Mouse (Mus musculus) limb, embryonic 14.5 days (tissue): ENCODE measurements around the gene Tkt. TPM values are rescaled to one million over a fixed set of nuclear protein-coding genes. Genes with fewer than 3 reads are reported as not detected.

ENCODE experiments used
- ATAC-seq: fragments of 200-750 bp; cut with Nextera tagmentation; 2 replicates; pipeline ENCODE4 v1.8.0; 2017; ENCODE audit warnings: low read depth, moderate number of reproducible peaks, moderate TSS enrichment; ENCODE audit not compliant: low FRiP score
- DNase-seq: peaks from one replicate; pipeline ENCODE4 v3.0.0-alpha.2; 2015; ENCODE audit warnings: low spot score
- H3K27ac ChIP-seq: fragments of 300-500 bp; sonication (generic); replicated peaks from 2 replicates; pipeline ENCODE4 v1.5.1; 2014; ENCODE audit warnings: low read depth, mild to moderate bottlenecking, low read length, moderate library complexity, mixed read lengths
- H3K27me3 ChIP-seq: fragments of 300-500 bp; sonication (generic); 2 replicates; pipeline ENCODE4 v1.6.1; 2014; ENCODE audit warnings: low read length, mixed read lengths; ENCODE audit not compliant: control insufficient read depth, insufficient read depth
- H3K36me3 ChIP-seq: fragments of 300-500 bp; sonication (generic); 2 replicates; pipeline ENCODE4 v1.6.1; 2014; ENCODE audit warnings: mild to moderate bottlenecking, low read length, moderate library complexity, mixed read lengths; ENCODE audit not compliant: control insufficient read depth, insufficient read depth
- H3K4me1 ChIP-seq: fragments of 300-500 bp; sonication (generic); 2 replicates; pipeline ENCODE4 v1.6.1; 2014; ENCODE audit warnings: antibody characterized with exemption, low read length, mixed read lengths; ENCODE audit not compliant: control insufficient read depth, insufficient read depth
- H3K4me2 ChIP-seq: fragments of 300-500 bp; sonication (generic); replicated peaks from 2 replicates; pipeline ENCODE4 v1.6.1; 2014; ENCODE audit warnings: low read depth, mild to moderate bottlenecking, low read length, moderate library complexity; ENCODE audit not compliant: severe bottlenecking
- H3K4me3 ChIP-seq: fragments of 300-500 bp; sonication (generic); replicated peaks from 2 replicates; pipeline ENCODE4 v1.5.1; 2014; ENCODE audit warnings: low read length
- H3K9ac ChIP-seq: fragments of 300-500 bp; sonication (generic); 2 replicates; pipeline ENCODE4 v1.6.1; 2014; ENCODE audit warnings: mild to moderate bottlenecking, low read depth, low read length, moderate library complexity; ENCODE audit not compliant: severe bottlenecking
- H3K9me3 ChIP-seq: fragments of 300-500 bp; sonication (generic); 2 replicates; pipeline ENCODE4 v1.6.1; 2016; ENCODE audit warnings: low read length; ENCODE audit not compliant: control insufficient read depth
- POLR2A ChIP-seq: fragments of 200-500 bp; IDR thresholded peaks from 2 replicates; pipeline ENCODE4 v1.8.0; 2012; ENCODE audit warnings: inconsistent platforms, mild to moderate bottlenecking, moderate library complexity, borderline replicate concordance; ENCODE audit not compliant: insufficient read depth, insufficient read length; ENCODE audit errors: extremely low read depth
- WGBS: fragments of 180-500 bp; shearing (Covaris S2); extraction: QIAGEN DNeasy Blood & Tissue Kit; methylation state at CpG from one replicate; pipeline ENCODE4 v1.1.7; 2014; 5-methylcytosine and 5-hydroxymethylcytosine counted together
- polyA plus RNA-seq, 2 experiments: library from polyadenylated mRNA; depleted of rRNA in 1 of 2; stranded (reverse) in 1 of 2; unstranded in 1 of 2; fragments of >200 nt; fragmentation: Nextera tagmentation in 1 of 2; extraction: Ambion mirVana in 1 of 2; gene quantifications; 2 replicates each; pipeline versions ENCODE4 v1.2.1 to v1.2.3; 2012 to 2014

The Tkt gene
- polyA plus RNA-seq, 2 experiments = 107 to 195 TPM

DNA sequence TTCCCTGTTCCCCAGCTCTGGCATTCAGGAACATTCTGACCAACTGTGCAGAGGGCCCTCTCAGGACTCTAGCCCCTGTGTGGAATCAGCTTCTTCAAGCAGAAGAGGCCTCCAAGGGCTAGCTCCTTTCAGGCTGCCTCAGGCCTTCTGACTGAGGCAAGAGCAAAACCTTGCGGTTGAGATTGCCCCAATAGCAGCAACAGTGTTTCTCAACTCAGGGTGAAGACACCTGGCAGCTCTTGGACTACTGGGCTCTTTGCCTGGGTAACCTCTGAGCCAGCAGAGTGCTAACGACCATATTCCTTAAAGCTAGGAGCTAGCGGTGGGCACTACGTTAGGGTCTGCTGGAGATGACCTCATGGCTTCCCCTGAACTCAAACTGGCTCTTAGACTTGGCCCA, 5.0 kb downstream of the Tkt start:
- WGBS = 88% methylated on average over 4 of the region's 4 CpGs
- no peaks in the 10 kb centered on the region for H3K9me3 ChIP-seq
- no peak overlapping the region for H3K4me2 ChIP-seq
- no peak overlapping the region for H3K27ac ChIP-seq
- H3K27me3 ChIP-seq = no peaks in the 10 kb centered on the region
- H3K9ac ChIP-seq = no peak overlapping the region
- ATAC-seq = no peak
- H3K4me1 ChIP-seq = peaks cover 22% of the 10 kb centered on the region
- no peak overlapping the region for H3K4me3 ChIP-seq
- peaks cover 17% of the 10 kb centered on the region for H3K36me3 ChIP-seq
- no peak for TF ChIP-seq POLR2A
- DNase-seq = no peak

- Histone ChIP-seq H3K27me3 (no peaks in the 10 kb centered on the region), H3K4me1 (peaks cover under 1% of the 10 kb centered on the region; the same call in 1 of the 2 replicates), H3K27ac (no peak overlapping the region), H3K4me2 (no peak overlapping the region), H3K36me3 (peaks cover 46% of the 10 kb centered on the region), H3K9me3 (no peaks in the 10 kb centered on the region), H3K4me3 (no peak overlapping the region), H3K9ac (no peak overlapping the region)
- ATAC-seq (no peak), DNase-seq (no peak)
- 89% methylated on average over 2 of the region's 2 CpGs for WGBS
- no peak for TF ChIP-seq POLR2A
Observed at GRCm38 (mm10) chr14:30556651-30557050, 8.5 kb downstream of the Tkt start.

GRCm38 (mm10) chr14:30557730-30558129, 9.6 kb downstream of the Tkt start:
- Histone ChIP-seq H3K27me3 (no peaks in the 10 kb centered on the region), H3K4me1 (no peaks in the 10 kb centered on the region), H3K9me3 (no peaks in the 10 kb centered on the region), H3K9ac (no peak overlapping the region), H3K36me3 (peaks cover 51% of the 10 kb centered on the region), H3K27ac (no peak overlapping the region), H3K4me2 (no peak overlapping the region), H3K4me3 (no peak overlapping the region)
- no peak for DNase-seq
- WGBS = 78% methylated on average over 9 of the region's 9 CpGs
- no peak for ATAC-seq
- TF ChIP-seq POLR2A = no peak

GRCm38 (mm10) chr14:30559321-30559850, 11.2 kb downstream of the Tkt start:
- no peaks in the 10 kb centered on the region for H3K9me3 ChIP-seq
- H3K4me3 ChIP-seq = no peak overlapping the region
- DNase-seq = peak; percentile 47
- no peaks in the 10 kb centered on the region for H3K4me1 ChIP-seq
- WGBS = 74% methylated on average over 14 of the region's 17 CpGs
- peaks cover 61% of the 10 kb centered on the region for H3K36me3 ChIP-seq
- no peak overlapping the region for H3K4me2 ChIP-seq
- no peak for TF ChIP-seq POLR2A
- no peaks in the 10 kb centered on the region for H3K27me3 ChIP-seq
- ATAC-seq = peak; percentile 82
- H3K27ac ChIP-seq = no peak overlapping the region
- H3K9ac ChIP-seq = no peak overlapping the region

- Histone ChIP-seq H3K36me3 (peaks cover 76% of the 10 kb centered on the region), H3K27ac (no peak overlapping the region), H3K27me3 (no peaks in the 10 kb centered on the region), H3K4me2 (no peak overlapping the region), H3K4me1 (no peaks in the 10 kb centered on the region), H3K4me3 (no peak overlapping the region), H3K9ac (no peak overlapping the region), H3K9me3 (no peaks in the 10 kb centered on the region)
- WGBS = 92% methylated on average over 13 of the region's 13 CpGs
- DNase-seq (no peak), ATAC-seq (no peak)
- no peak for TF ChIP-seq POLR2A
Observed at GRCm38 (mm10) chr14:30560803-30561389, 12.7 kb downstream of the Tkt start.
